Mouse (Mus musculus) liver, postnatal 0 days (tissue): Measurements from ENCODE around the gene Tmem221. TPM values are rescaled to one million over a fixed set of nuclear protein-coding genes. Genes with fewer than 3 reads are reported as not detected.

Source experiments
- ATAC-seq: fragments of 200-750 bp; cut with Nextera tagmentation; 2 replicates; pipeline ENCODE4 v1.8.0; 2017; ENCODE audit warnings: mild to moderate bottlenecking, moderate library complexity
- DNase-seq: peaks from one replicate; pipeline ENCODE4 v3.0.0-alpha.2; 2016
- H3K27ac ChIP-seq: fragments of 300-500 bp; sonication (generic); 2 replicates; pipeline ENCODE4 v1.5.1; 2014; ENCODE audit warnings: antibody characterized with exemption, moderate library complexity, mild to moderate bottlenecking, low read depth
- H3K27me3 ChIP-seq: fragments of 300-500 bp; sonication (generic); 2 replicates; pipeline ENCODE4 v1.6.1; 2014; ENCODE audit warnings: low read length, control low read depth, mixed read lengths; ENCODE audit not compliant: insufficient read depth
- H3K36me3 ChIP-seq: fragments of 300-500 bp; sonication (generic); replicated peaks from 2 replicates; pipeline ENCODE4 v1.6.1; 2014; ENCODE audit warnings: mild to moderate bottlenecking, control low read depth, low read length, moderate library complexity, mixed read lengths; ENCODE audit not compliant: insufficient read depth
- H3K4me1 ChIP-seq: fragments of 300-500 bp; sonication (generic); 2 replicates; pipeline ENCODE4 v1.6.1; 2014; ENCODE audit warnings: antibody characterized with exemption, mild to moderate bottlenecking, control low read depth; ENCODE audit not compliant: insufficient read depth
- H3K4me2 ChIP-seq: fragments of 300-500 bp; sonication (generic); 2 replicates; pipeline ENCODE4 v1.6.1; 2014; ENCODE audit warnings: low read depth, mild to moderate bottlenecking, low read length, moderate library complexity, mixed read lengths
- H3K4me3 ChIP-seq: fragments of 300-500 bp; sonication (generic); 2 replicates; pipeline ENCODE4 v1.5.1; 2014; ENCODE audit warnings: low read depth, low read length
- H3K9ac ChIP-seq: fragments of 300-500 bp; sonication (generic); replicated peaks from 2 replicates; pipeline ENCODE4 v1.6.1; 2014; ENCODE audit warnings: mild to moderate bottlenecking, moderate library complexity
- H3K9me3 ChIP-seq: fragments of 300-500 bp; sonication (generic); 2 replicates; pipeline ENCODE4 v1.6.1; 2016; ENCODE audit warnings: mild to moderate bottlenecking, control low read depth, low read length, mixed read lengths
- CTCF ChIP-seq: sonication (generic); IDR thresholded peaks from 2 replicates; pipeline ENCODE4 v1.5.1; 2016; ENCODE audit warnings: antibody characterized with exemption, low read depth
- EP300 ChIP-seq: IDR thresholded peaks from 2 replicates; pipeline ENCODE4 v1.6.1; 2016; ENCODE audit warnings: antibody characterized with exemption, low read depth, mild to moderate bottlenecking
- WGBS: fragments of 180-500 bp; shearing (Covaris S2); extraction: QIAGEN DNeasy Blood & Tissue Kit; methylation state at CpG from one replicate; pipeline ENCODE4 v1.1.7; 2014; ENCODE audit not compliant: insufficient replicate concordance; 5-methylcytosine and 5-hydroxymethylcytosine counted together
- polyA plus RNA-seq: library from polyadenylated mRNA; unstranded; fragments of >200 nt; fragmentation: Nextera tagmentation; extraction: Ambion mirVana; gene quantifications from 2 replicates; pipeline ENCODE4 v1.2.1, GENCODE M21; 2015

The Tmem221 gene
- polyA plus RNA-seq, 1 experiment from 2014 or later: 0.66 TPM

GRCm38 (mm10) chr8:71593556-71594323, 35.1 kb upstream of the Tmem221 start:
- Histone ChIP-seq H3K9ac (peak overlapping the region; percentile 79; the same call in 1 of the 2 replicates), H3K27me3 (no peaks in the 10 kb centered on the region), H3K4me2 (peak overlapping the region; percentile 86), H3K4me3 (peak overlapping the region; percentile 78), H3K27ac (peak overlapping the region; percentile 98; the same call in 1 of the 2 replicates), H3K9me3 (no peaks in the 10 kb centered on the region), H3K4me1 (peaks cover 40% of the 10 kb centered on the region), H3K36me3 (peaks cover 6% of the 10 kb centered on the region; the same call in 1 of the 2 replicates)
- DNase-seq: no peak
- 81% methylated on average over 8 of the region's 8 CpGs for WGBS
- no peak for TF ChIP-seq CTCF
- TF ChIP-seq EP300: no peak
- ATAC-seq: no peak

GRCm38 (mm10) chr8:71592374-71593170, 33.9 kb upstream of the Tmem221 start:
- ATAC-seq: peak; percentile 63
- Histone ChIP-seq H3K4me1 (peaks cover 40% of the 10 kb centered on the region), H3K4me3 (peak overlapping the region; percentile 78), H3K9me3 (no peaks in the 10 kb centered on the region), H3K36me3 (peaks cover 6% of the 10 kb centered on the region; the same call in 1 of the 2 replicates), H3K27ac (peak overlapping the region; percentile 98), H3K4me2 (peak overlapping the region; percentile 86), H3K9ac (peak overlapping the region; percentile 79), H3K27me3 (no peaks in the 10 kb centered on the region)
- no peak for DNase-seq
- WGBS: 2% methylated on average over 57 of the region's 60 CpGs
- no peak for TF ChIP-seq EP300
- TF ChIP-seq CTCF: 0 out of 2 replicates have a peak, but pooled peaks have one; percentile 1

DNA sequence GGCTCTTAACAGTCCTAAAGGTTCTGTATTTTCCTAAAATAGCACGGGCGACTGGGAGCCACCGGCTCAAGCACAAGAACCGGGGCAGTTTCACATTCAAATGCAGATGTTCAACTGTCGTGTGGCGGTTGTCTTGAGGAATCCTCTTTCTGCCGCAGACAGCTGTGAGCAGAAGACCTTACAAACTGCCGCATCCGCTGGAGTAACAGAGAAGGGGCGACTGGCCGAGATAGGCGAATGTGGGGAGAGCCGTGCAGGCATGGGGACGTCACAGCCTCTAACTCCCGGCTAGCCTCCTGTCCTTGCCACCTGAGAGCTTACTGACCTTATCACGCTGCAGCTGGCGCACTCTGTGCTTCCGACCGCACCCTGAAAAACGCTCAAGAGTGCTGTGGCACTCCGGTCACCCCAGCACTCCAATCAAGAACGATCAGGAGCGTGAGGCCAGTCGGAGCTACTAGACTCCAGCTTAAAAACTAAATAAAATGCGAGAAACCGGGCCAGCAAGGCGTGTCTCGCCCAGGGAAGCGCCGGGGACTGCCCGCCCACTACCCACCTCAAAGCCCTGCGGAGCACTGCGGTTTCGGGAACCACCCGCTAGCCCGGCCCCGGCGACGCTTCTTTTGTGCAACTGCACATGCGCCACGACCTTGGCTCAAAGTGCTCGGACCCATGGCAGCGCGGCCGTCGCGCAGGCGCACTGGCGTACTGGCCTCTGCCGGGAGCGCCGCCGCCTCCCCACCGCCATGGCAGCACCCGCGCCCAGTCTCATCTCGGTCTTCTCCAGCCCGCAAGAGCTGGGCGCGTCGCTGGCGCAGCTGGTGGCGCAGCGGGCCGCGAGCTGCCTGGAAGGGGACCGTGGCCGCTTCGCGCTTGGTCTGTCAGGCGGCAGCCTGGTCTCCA, 33.1 kb upstream of the Tmem221 start, which contains the start of gene Pgls:
TSS of gene Pgls (plus strand) at position 706 of the 903 bp plus-strand sequence.
- 0% methylated on average over 68 of the region's 71 CpGs for WGBS
- Histone ChIP-seq H3K4me1 (peaks cover 40% of the 10 kb centered on the region), H3K9me3 (no peaks in the 10 kb centered on the region), H3K9ac (peak within 1 kb of the TSS; percentile 79), H3K36me3 (peaks cover 6% of the 10 kb centered on the region; the same call in 1 of the 2 replicates), H3K4me2 (peak within 1 kb of the TSS; percentile 86), H3K27ac (peak within 1 kb of the TSS; percentile 98), H3K27me3 (no peaks in the 10 kb centered on the region), H3K4me3 (peak within 1 kb of the TSS; percentile 78)
- ATAC-seq (peak; percentile 84), DNase-seq (peak; percentile 94)
- TF ChIP-seq EP300 (peak; percentile 22; the same call in 1 of the 2 replicates), CTCF (no peak)

DNA sequence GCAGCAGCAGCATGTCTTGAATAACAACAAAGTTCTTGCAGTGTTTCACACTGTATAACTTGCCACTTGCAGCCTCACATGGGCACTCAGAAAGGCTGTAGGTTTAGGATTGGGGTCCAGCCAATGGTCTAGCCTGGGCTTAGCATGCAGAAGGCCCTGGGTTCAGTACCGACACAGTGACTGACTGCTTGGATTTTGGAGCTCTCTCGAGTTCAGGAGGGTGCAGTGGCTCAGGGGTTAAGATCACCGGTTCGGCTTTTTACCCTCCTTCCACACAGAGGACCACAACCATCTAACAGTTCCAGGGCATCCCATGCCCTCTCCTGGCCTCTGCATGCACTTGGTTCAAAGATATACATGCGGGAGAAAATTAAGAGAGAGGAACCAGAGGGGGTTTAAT, 32.3 kb upstream of the Tmem221 start:
- H3K27me3 ChIP-seq: no peaks in the 10 kb centered on the region
- ATAC-seq (no peak), DNase-seq (no peak)
- WGBS: 22% methylated on average over 5 of the region's 5 CpGs
- peaks cover 37% of the 10 kb centered on the region for H3K4me1 ChIP-seq
- peak overlapping the region; percentile 98 for H3K27ac ChIP-seq
- peak overlapping the region; percentile 79 for H3K9ac ChIP-seq
- H3K36me3 ChIP-seq: peaks cover 6% of the 10 kb centered on the region; the same call in 1 of the 2 replicates
- peak overlapping the region; percentile 86 for H3K4me2 ChIP-seq
- peak overlapping the region; percentile 78 for H3K4me3 ChIP-seq
- no peaks in the 10 kb centered on the region for H3K9me3 ChIP-seq
- TF ChIP-seq CTCF (no peak), EP300 (no peak)

- Histone ChIP-seq H3K27me3 (no peaks in the 10 kb centered on the region), H3K4me3 (no peak overlapping the region), H3K9me3 (no peaks in the 10 kb centered on the region), H3K9ac (no peak overlapping the region), H3K27ac (no peak overlapping the region), H3K4me2 (no peak overlapping the region), H3K36me3 (no peaks in the 10 kb centered on the region), H3K4me1 (peaks cover 26% of the 10 kb centered on the region)
- 72% methylated on average over 3 of the region's 3 CpGs for WGBS
- DNase-seq (no peak), ATAC-seq (no peak)
- TF ChIP-seq CTCF (no peak), EP300 (no peak)
Measured at GRCm38 (mm10) chr8:71588762-71589161, 30.1 kb upstream of the Tmem221 start.
